Mouse (Mus musculus): Measurements from ENCODE around the gene Ankrd34b. TPM values are rescaled to one million over a fixed set of nuclear protein-coding genes. Genes with fewer than 3 reads are reported as not detected.
A peak's percentile ranks its signal among the peaks of the same experiment; 100 is the strongest.

Ankrd34b gene
- 0.09 and 0.21 TPM in 2 replicates for polyA plus RNA-seq (2014; fragmentation: Nextera tagmentation; extraction: Ambion mirVana)

GRCm38 (mm10) chr13:92425758-92426264 lies at the start of gene Ankrd34b:
Gene Ankrd34b (plus strand): TSS chr13:92425896.
- Histone ChIP-seq H3K9ac (ENCODE audit: low read length) (peak within 1 kb of the TSS; percentile 44), H3K9me3 (ENCODE audit: control insufficient read depth, low read length) (no peaks in the 10 kb centered on the region), H3K4me2 (ENCODE audit: low read depth) (peak within 1 kb of the TSS; percentile 99), H3K27ac (ENCODE audit: low read depth, low read length) (no peak within 1 kb of the TSS), H3K27me3 (ENCODE audit: control insufficient read depth, insufficient read depth, low read length) (peaks cover 32% of the 10 kb centered on the region), H3K4me1 (ENCODE audit: control insufficient read depth, insufficient read depth, low read length) (peaks cover 5% of the 10 kb centered on the region; the same call in 1 of the 2 replicates), H3K4me3 (ENCODE audit: low read depth, low read length) (peak within 1 kb of the TSS; percentile 58), H3K36me3 (ENCODE audit: control insufficient read depth, insufficient read depth, low read length) (no peaks in the 10 kb centered on the region)
- WGBS: under 1% methylated on average over 54 of the region's 54 CpGs
- DNase-seq (ENCODE audit: low spot score): peak; percentile 69
- peak; percentile 84 for ATAC-seq (ENCODE audit: insufficient read depth, low FRiP score, low TSS enrichment)

GRCm38 (mm10) chr13:92387367-92387766 lies 38.3 kb upstream of the Ankrd34b start:
- Histone ChIP-seq H3K9me3 (ENCODE audit: control insufficient read depth, low read length) (no peaks in the 10 kb centered on the region), H3K4me3 (ENCODE audit: low read depth, low read length) (no peak overlapping the region), H3K9ac (ENCODE audit: low read length) (no peak overlapping the region), H3K36me3 (ENCODE audit: control insufficient read depth, insufficient read depth, low read length) (no peaks in the 10 kb centered on the region), H3K27ac (ENCODE audit: low read depth, low read length) (no peak overlapping the region), H3K4me1 (ENCODE audit: control insufficient read depth, insufficient read depth, low read length) (no peaks in the 10 kb centered on the region), H3K4me2 (ENCODE audit: low read depth) (no peak overlapping the region), H3K27me3 (ENCODE audit: control insufficient read depth, insufficient read depth, low read length) (no peaks in the 10 kb centered on the region)
- WGBS: 90% methylated on average over 3 of the region's 3 CpGs
- DNase-seq (ENCODE audit: low spot score) (no peak), ATAC-seq (ENCODE audit: insufficient read depth, low FRiP score, low TSS enrichment) (no peak)

GRCm38 (mm10) chr13:92393047-92393661 lies 32.5 kb upstream of the Ankrd34b start:
- Histone ChIP-seq H3K27ac (ENCODE audit: low read depth, low read length) (no peak overlapping the region), H3K27me3 (ENCODE audit: control insufficient read depth, insufficient read depth, low read length) (no peaks in the 10 kb centered on the region), H3K9me3 (ENCODE audit: control insufficient read depth, low read length) (no peaks in the 10 kb centered on the region), H3K9ac (ENCODE audit: low read length) (no peak overlapping the region), H3K4me3 (ENCODE audit: low read depth, low read length) (no peak overlapping the region), H3K36me3 (ENCODE audit: control insufficient read depth, insufficient read depth, low read length) (no peaks in the 10 kb centered on the region), H3K4me1 (ENCODE audit: control insufficient read depth, insufficient read depth, low read length) (no peaks in the 10 kb centered on the region), H3K4me2 (ENCODE audit: low read depth) (no peak overlapping the region)
- no peak for ATAC-seq (ENCODE audit: insufficient read depth, low FRiP score, low TSS enrichment)
- DNase-seq (ENCODE audit: low spot score): no peak
- WGBS: 90% methylated on average over 12 of the region's 12 CpGs

GRCm38 (mm10) chr13:92398491-92399384 lies 27.0 kb upstream of the Ankrd34b start:
- H3K9ac ChIP-seq (ENCODE audit: low read length): no peak overlapping the region
- H3K27ac ChIP-seq (ENCODE audit: low read depth, low read length): no peak overlapping the region
- H3K27me3 ChIP-seq (ENCODE audit: control insufficient read depth, insufficient read depth, low read length): no peaks in the 10 kb centered on the region
- no peak for ATAC-seq (ENCODE audit: insufficient read depth, low FRiP score, low TSS enrichment)
- 72% methylated on average over 11 of the region's 11 CpGs for WGBS
- DNase-seq (ENCODE audit: low spot score): no peak
- no peaks in the 10 kb centered on the region for H3K36me3 ChIP-seq (ENCODE audit: control insufficient read depth, insufficient read depth, low read length)
- no peaks in the 10 kb centered on the region for H3K9me3 ChIP-seq (ENCODE audit: control insufficient read depth, low read length)
- no peak overlapping the region for H3K4me2 ChIP-seq (ENCODE audit: low read depth)
- no peaks in the 10 kb centered on the region for H3K4me1 ChIP-seq (ENCODE audit: control insufficient read depth, insufficient read depth, low read length)
- H3K4me3 ChIP-seq (ENCODE audit: low read depth, low read length): no peak overlapping the region

GRCm38 (mm10) chr13:92402063-92402462 lies 23.6 kb upstream of the Ankrd34b start:
- ATAC-seq (ENCODE audit: insufficient read depth, low FRiP score, low TSS enrichment): no peak
- Histone ChIP-seq H3K9me3 (ENCODE audit: control insufficient read depth, low read length) (no peaks in the 10 kb centered on the region), H3K27ac (ENCODE audit: low read depth, low read length) (no peak overlapping the region), H3K9ac (ENCODE audit: low read length) (no peak overlapping the region), H3K4me2 (ENCODE audit: low read depth) (no peak overlapping the region), H3K36me3 (ENCODE audit: control insufficient read depth, insufficient read depth, low read length) (no peaks in the 10 kb centered on the region), H3K27me3 (ENCODE audit: control insufficient read depth, insufficient read depth, low read length) (no peaks in the 10 kb centered on the region), H3K4me3 (ENCODE audit: low read depth, low read length) (no peak overlapping the region), H3K4me1 (ENCODE audit: control insufficient read depth, insufficient read depth, low read length) (no peaks in the 10 kb centered on the region)
- 72% methylated on average over 2 of the region's 2 CpGs for whole genome bisulfite sequencing
- no peak for DNase-seq (ENCODE audit: low spot score)

- Histone ChIP-seq H3K4me1 (ENCODE audit: control insufficient read depth, insufficient read depth, low read length) (no peaks in the 10 kb centered on the region), H3K27ac (ENCODE audit: low read depth, low read length) (no peak overlapping the region), H3K36me3 (ENCODE audit: control insufficient read depth, insufficient read depth, low read length) (no peaks in the 10 kb centered on the region), H3K4me2 (ENCODE audit: low read depth) (no peak overlapping the region), H3K27me3 (ENCODE audit: control insufficient read depth, insufficient read depth, low read length) (no peaks in the 10 kb centered on the region), H3K9me3 (ENCODE audit: control insufficient read depth, low read length) (no peaks in the 10 kb centered on the region), H3K9ac (ENCODE audit: low read length) (no peak overlapping the region), H3K4me3 (ENCODE audit: low read depth, low read length) (no peak overlapping the region)
- 73% methylated on average over 3 of the region's 3 CpGs for WGBS
- DNase-seq (ENCODE audit: low spot score): no peak
- no peak for ATAC-seq (ENCODE audit: insufficient read depth, low FRiP score, low TSS enrichment)
Observed at GRCm38 (mm10) chr13:92403496-92403895, 22.2 kb upstream of the Ankrd34b start.

- no peaks in the 10 kb centered on the region for H3K36me3 ChIP-seq (ENCODE audit: control insufficient read depth, insufficient read depth, low read length)
- H3K4me1 ChIP-seq (ENCODE audit: control insufficient read depth, insufficient read depth, low read length): no peaks in the 10 kb centered on the region
- no peak overlapping the region for H3K27ac ChIP-seq (ENCODE audit: low read depth, low read length)
- WGBS: 81% methylated on average over 2 of the region's 2 CpGs
- ATAC-seq (ENCODE audit: insufficient read depth, low FRiP score, low TSS enrichment) (no peak), DNase-seq (ENCODE audit: low spot score) (no peak)
- H3K9me3 ChIP-seq (ENCODE audit: control insufficient read depth, low read length): no peaks in the 10 kb centered on the region
- no peak overlapping the region for H3K4me3 ChIP-seq (ENCODE audit: low read depth, low read length)
- no peaks in the 10 kb centered on the region for H3K27me3 ChIP-seq (ENCODE audit: control insufficient read depth, insufficient read depth, low read length)
- no peak overlapping the region for H3K9ac ChIP-seq (ENCODE audit: low read length)
- no peak overlapping the region for H3K4me2 ChIP-seq (ENCODE audit: low read depth)
Observed at GRCm38 (mm10) chr13:92410486-92410885, 15.2 kb upstream of the Ankrd34b start.

- H3K4me3 ChIP-seq (ENCODE audit: low read depth, low read length): no peak overlapping the region
- no peaks in the 10 kb centered on the region for H3K36me3 ChIP-seq (ENCODE audit: control insufficient read depth, insufficient read depth, low read length)
- no peak overlapping the region for H3K9ac ChIP-seq (ENCODE audit: low read length)
- ATAC-seq (ENCODE audit: insufficient read depth, low FRiP score, low TSS enrichment) (no peak), DNase-seq (ENCODE audit: low spot score) (no peak)
- H3K9me3 ChIP-seq (ENCODE audit: control insufficient read depth, low read length): no peaks in the 10 kb centered on the region
- H3K27me3 ChIP-seq (ENCODE audit: control insufficient read depth, insufficient read depth, low read length): no peaks in the 10 kb centered on the region; the same call in none of the 2 replicates
- H3K4me2 ChIP-seq (ENCODE audit: low read depth): no peak overlapping the region
- H3K4me1 ChIP-seq (ENCODE audit: control insufficient read depth, insufficient read depth, low read length): no peaks in the 10 kb centered on the region
- H3K27ac ChIP-seq (ENCODE audit: low read depth, low read length): no peak overlapping the region
- WGBS: 91% methylated on average over 11 of the region's 11 CpGs
Observed at GRCm38 (mm10) chr13:92419630-92420029, 6.1 kb upstream of the Ankrd34b start.
